Mouse (Mus musculus): Measurements from ENCODE around the gene F2r.

DNA sequence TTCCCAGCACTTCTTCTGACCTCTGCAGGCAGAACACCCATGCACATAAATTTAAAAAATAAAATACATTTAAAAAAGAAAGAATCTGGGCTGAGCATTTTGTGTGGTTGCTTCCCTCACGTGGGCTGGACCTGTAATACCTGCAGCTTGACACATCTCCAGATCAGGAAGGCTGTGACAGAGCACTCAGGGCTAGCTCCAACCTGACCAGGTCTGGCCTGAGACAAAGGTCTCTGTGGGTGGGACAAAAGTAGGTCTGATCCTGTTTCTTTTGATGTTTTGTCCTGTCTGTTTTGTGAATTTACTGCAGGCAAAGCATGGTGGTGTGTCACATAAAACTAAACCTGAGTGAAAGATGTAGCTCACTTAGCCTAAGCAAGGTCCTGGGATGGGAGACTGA, 36.4 kb downstream of the F2r start:
- TF ChIP-seq CTCF (IDR thresholded peaks at IDR 0.05; ENCODE audit: control insufficient read depth, insufficient read depth, insufficient replicate concordance, low read depth, low read length): no peak
- TF ChIP-seq POLR2A (IDR thresholded peaks at IDR 0.05; ENCODE audit: control insufficient read depth, low read depth, low read length): no peak
